Mouse (Mus musculus): Measurements from ENCODE around the gene Grm6. TPM values are rescaled to one million over a fixed set of nuclear protein-coding genes. Genes with fewer than 3 reads are reported as not detected.

The Grm6 gene
- polyA plus RNA-seq, 1 experiment = not detected

GRCm38 (mm10) chr11:50835727-50836126 lies 14.8 kb upstream of the Grm6 start:
- Histone ChIP-seq H3K79me2 (ENCODE audit: control insufficient read depth, insufficient read depth) (no peaks in the 10 kb centered on the region), H3ac (ENCODE audit: control insufficient read depth, insufficient read length) (no peak overlapping the region), H3K27me3 (ENCODE audit: control insufficient read depth, insufficient read depth, insufficient read length) (peaks cover 9% of the 10 kb centered on the region), H3K36me3 (ENCODE audit: control insufficient read depth, insufficient read depth) (no peaks in the 10 kb centered on the region), H3K4me2 (ENCODE audit: low read depth) (no peak overlapping the region), H3K4me3 (no peak overlapping the region)
- TF ChIP-seq POLR2A (IDR thresholded peaks at IDR 0.05; ENCODE audit: insufficient read length, low read depth) = no peak
- TF ChIP-seq TCF12 (IDR thresholded peaks at IDR 0.05; ENCODE audit: insufficient read depth, poor library complexity, severe bottlenecking) = no peak

GRCm38 (mm10) chr11:50841023-50841735 lies 9.3 kb upstream of the Grm6 start, which contains the start of gene Zfp879:
Gene Zfp879, minus strand, starts transcription at chr11:50841552.
- TF ChIP-seq USF1 (IDR thresholded peaks at IDR 0.05; ENCODE audit: low read depth) = no peak
- no peak for TF ChIP-seq SRF (IDR thresholded peaks at IDR 0.05; ENCODE audit: control insufficient read depth, insufficient read length, low read depth)
- no peak for TF ChIP-seq TCF12 (IDR thresholded peaks at IDR 0.05; ENCODE audit: insufficient read depth, poor library complexity, severe bottlenecking)
- no peak for TF ChIP-seq MYOG (IDR thresholded peaks at IDR 0.05; ENCODE audit: control insufficient read depth in 1 of 3, insufficient read depth in 1 of 3, insufficient read length in 2 of 3, low read depth in 2 of 3)
- TF ChIP-seq TCF3 (IDR thresholded peaks at IDR 0.05; ENCODE audit: insufficient read length, low read depth) = no peak
- TF ChIP-seq POLR2AphosphoS2 (IDR thresholded peaks at IDR 0.05; ENCODE audit: insufficient read length, low read depth) = no peak
- TF ChIP-seq REST (IDR thresholded peaks at IDR 0.05; ENCODE audit: insufficient read depth, insufficient read length) = no peak
- no peak for TF ChIP-seq MYOD1 (IDR thresholded peaks at IDR 0.05; ENCODE audit: control insufficient read depth in 1 of 3, insufficient read length in 2 of 3, low read depth in 2 of 3)
- no peaks in the 10 kb centered on the region for H3K79me2 ChIP-seq (ENCODE audit: control insufficient read depth, insufficient read depth)
- peaks cover 20% of the 10 kb centered on the region for H3K27me3 ChIP-seq (ENCODE audit: control insufficient read depth, insufficient read depth, insufficient read length)
- no peak within 1 kb of the TSS for H3ac ChIP-seq (ENCODE audit: control insufficient read depth, insufficient read length)
- no peak within 1 kb of the TSS for H3K4me3 ChIP-seq
- no peaks in the 10 kb centered on the region for H3K36me3 ChIP-seq (ENCODE audit: control insufficient read depth, insufficient read depth)
- H3K4me2 ChIP-seq (ENCODE audit: low read depth) = no peak within 1 kb of the TSS

GRCm38 (mm10) chr11:50845951-50846350 lies 4.5 kb upstream of the Grm6 start:
- H3ac ChIP-seq (ENCODE audit: control insufficient read depth, insufficient read length) = no peak overlapping the region
- TF ChIP-seq USF1 (IDR thresholded peaks at IDR 0.05; ENCODE audit: low read depth) (no peak), MYOD1 (IDR thresholded peaks at IDR 0.05; ENCODE audit: control insufficient read depth in 1 of 3, insufficient read length in 2 of 3, low read depth in 2 of 3) (no peak), SRF (IDR thresholded peaks at IDR 0.05; ENCODE audit: control insufficient read depth, insufficient read length, low read depth) (no peak), MAX (IDR thresholded peaks at IDR 0.05; ENCODE audit: low read depth) (no peak), TCF3 (IDR thresholded peaks at IDR 0.05; ENCODE audit: insufficient read length, low read depth) (no peak), MYOG (IDR thresholded peaks at IDR 0.05; ENCODE audit: control insufficient read depth in 1 of 3, insufficient read depth in 1 of 3, insufficient read length in 2 of 3, low read depth in 2 of 3) (no peak), POLR2AphosphoS2 (IDR thresholded peaks at IDR 0.05; ENCODE audit: insufficient read length, low read depth) (no peak), CEBPB (IDR thresholded peaks at IDR 0.05; ENCODE audit: insufficient read depth, poor library complexity, severe bottlenecking) (no peak), E2F4 (IDR thresholded peaks at IDR 0.05; ENCODE audit: insufficient read depth) (no peak)
- no peaks in the 10 kb centered on the region for H3K79me2 ChIP-seq (ENCODE audit: control insufficient read depth, insufficient read depth)
- no peak overlapping the region for H3K4me3 ChIP-seq
- H3K4me2 ChIP-seq (ENCODE audit: low read depth) = no peak overlapping the region
- H3K36me3 ChIP-seq (ENCODE audit: control insufficient read depth, insufficient read depth) = no peaks in the 10 kb centered on the region
- peaks cover 44% of the 10 kb centered on the region for H3K27me3 ChIP-seq (ENCODE audit: control insufficient read depth, insufficient read depth, insufficient read length)

GRCm38 (mm10) chr11:50847047-50847446 lies 3.4 kb upstream of the Grm6 start:
- H3K4me2 ChIP-seq (ENCODE audit: low read depth) = no peak overlapping the region
- TF ChIP-seq POLR2AphosphoS2 (IDR thresholded peaks at IDR 0.05; ENCODE audit: insufficient read length, low read depth) (no peak), MYOG (IDR thresholded peaks at IDR 0.05; ENCODE audit: control insufficient read depth in 1 of 3, insufficient read depth in 1 of 3, insufficient read length in 2 of 3, low read depth in 2 of 3) (no peak), MAX (IDR thresholded peaks at IDR 0.05; ENCODE audit: low read depth) (no peak), REST (IDR thresholded peaks at IDR 0.05; ENCODE audit: insufficient read depth, insufficient read length) (no peak), MYOD1 (IDR thresholded peaks at IDR 0.05; ENCODE audit: control insufficient read depth in 1 of 3, insufficient read length in 2 of 3, low read depth in 2 of 3) (no peak), TCF12 (IDR thresholded peaks at IDR 0.05; ENCODE audit: insufficient read depth, poor library complexity, severe bottlenecking) (no peak), SRF (IDR thresholded peaks at IDR 0.05; ENCODE audit: control insufficient read depth, insufficient read length, low read depth) (no peak), POLR2A (IDR thresholded peaks at IDR 0.05; ENCODE audit: insufficient read length, low read depth) (no peak), CEBPB (IDR thresholded peaks at IDR 0.05; ENCODE audit: insufficient read depth, poor library complexity, severe bottlenecking) (no peak), TCF3 (IDR thresholded peaks at IDR 0.05; ENCODE audit: insufficient read length, low read depth) (no peak)
- H3ac ChIP-seq (ENCODE audit: control insufficient read depth, insufficient read length) = no peak overlapping the region
- no peaks in the 10 kb centered on the region for H3K36me3 ChIP-seq (ENCODE audit: control insufficient read depth, insufficient read depth)
- no peaks in the 10 kb centered on the region for H3K79me2 ChIP-seq (ENCODE audit: control insufficient read depth, insufficient read depth)
- no peak overlapping the region for H3K4me3 ChIP-seq
- peaks cover 55% of the 10 kb centered on the region for H3K27me3 ChIP-seq (ENCODE audit: control insufficient read depth, insufficient read depth, insufficient read length)

- Histone ChIP-seq H3K4me3 (no peak overlapping the region), H3K36me3 (ENCODE audit: control insufficient read depth, insufficient read depth) (no peaks in the 10 kb centered on the region), H3K4me2 (ENCODE audit: low read depth) (no peak overlapping the region), H3K27me3 (ENCODE audit: control insufficient read depth, insufficient read depth, insufficient read length) (peaks cover 65% of the 10 kb centered on the region), H3K79me2 (ENCODE audit: control insufficient read depth, insufficient read depth) (no peaks in the 10 kb centered on the region), H3ac (ENCODE audit: control insufficient read depth, insufficient read length) (no peak overlapping the region)
- no peak for TF ChIP-seq MAX (IDR thresholded peaks at IDR 0.05; ENCODE audit: low read depth)
- TF ChIP-seq USF1 (IDR thresholded peaks at IDR 0.05; ENCODE audit: low read depth) = no peak
- TF ChIP-seq REST (IDR thresholded peaks at IDR 0.05; ENCODE audit: insufficient read depth, insufficient read length) = no peak
- TF ChIP-seq TCF3 (IDR thresholded peaks at IDR 0.05; ENCODE audit: insufficient read length, low read depth) = no peak
- no peak for TF ChIP-seq TCF12 (IDR thresholded peaks at IDR 0.05; ENCODE audit: insufficient read depth, poor library complexity, severe bottlenecking)
- no peak for TF ChIP-seq CEBPB (IDR thresholded peaks at IDR 0.05; ENCODE audit: insufficient read depth, poor library complexity, severe bottlenecking)
- no peak for TF ChIP-seq MYOD1 (IDR thresholded peaks at IDR 0.05; ENCODE audit: control insufficient read depth in 1 of 3, insufficient read length in 2 of 3, low read depth in 2 of 3)
- no peak for TF ChIP-seq MYOG (IDR thresholded peaks at IDR 0.05; ENCODE audit: control insufficient read depth in 1 of 3, insufficient read depth in 1 of 3, insufficient read length in 2 of 3, low read depth in 2 of 3)
- TF ChIP-seq E2F4 (IDR thresholded peaks at IDR 0.05; ENCODE audit: insufficient read depth) = no peak
- no peak for TF ChIP-seq POLR2AphosphoS2 (IDR thresholded peaks at IDR 0.05; ENCODE audit: insufficient read length, low read depth)
- TF ChIP-seq POLR2A (IDR thresholded peaks at IDR 0.05; ENCODE audit: insufficient read length, low read depth) = no peak
- no peak for TF ChIP-seq SRF (IDR thresholded peaks at IDR 0.05; ENCODE audit: control insufficient read depth, insufficient read length, low read depth)
Observed at GRCm38 (mm10) chr11:50848520-50849137, 1.9 kb upstream of the Grm6 start.
